Mouse (Mus musculus) MEL (cell line): Measurements from ENCODE around the gene Pdcd11. TPM values are rescaled to one million over a fixed set of nuclear protein-coding genes. Genes with fewer than 3 reads are reported as not detected.

Experiments
- DNase-seq: peaks from one replicate; pipeline ENCODE4 v3.0.0; 2011; ENCODE audit warnings: low read depth, low spot score
- H3K27ac ChIP-seq: 2 replicates; pipeline ENCODE4 v1.5.1; 2012; ENCODE audit warnings: low read depth, mild to moderate bottlenecking, control low read depth, low read length, moderate library complexity; ENCODE audit not compliant: control insufficient read depth
- H3K27me3 ChIP-seq, 2 experiments: fragments of 150-350 bp in 1 of 2; sonication (generic) in 1 of 2; 2 replicates each; pipeline ENCODE4 v1.6.1; 2012; ENCODE audit warnings: low read length in 2 of 2, mild to moderate bottlenecking in 2 of 2, improper control_type of control experiment in 1 of 2, moderate library complexity in 1 of 2; ENCODE audit not compliant: insufficient read depth in 2 of 2, control insufficient read depth in 1 of 2
- H3K36me3 ChIP-seq, 2 experiments: 2 replicates each; pipeline ENCODE4 v1.6.1; 2012 to 2014; ENCODE audit warnings: low read length in 2 of 2, improper control_type of control experiment in 1 of 2, inconsistent platforms in 1 of 2, mild to moderate bottlenecking in 1 of 2; ENCODE audit not compliant: insufficient read depth in 2 of 2, control insufficient read depth in 1 of 2
- H3K4me1 ChIP-seq, 2 experiments: fragments of 150-350 bp in 1 of 2; sonication (generic) in 1 of 2; 2 replicates each; pipeline ENCODE4 v1.6.1; 2012; ENCODE audit warnings: low read length in 2 of 2, improper control_type of control experiment in 1 of 2, mild to moderate bottlenecking in 1 of 2; ENCODE audit not compliant: insufficient read depth in 2 of 2, control insufficient read depth in 1 of 2
- H3K4me3 ChIP-seq, 2 experiments: fragments of 150-350 bp in 1 of 2; sonication (generic) in 1 of 2; 2 replicates each; pipeline ENCODE4 v1.5.1; 2012; ENCODE audit warnings: low read depth in 2 of 2, low read length in 2 of 2, mild to moderate bottlenecking in 2 of 2, moderate library complexity in 2 of 2, control low read depth in 1 of 2, improper control_type of control experiment in 1 of 2; ENCODE audit not compliant: control insufficient read depth in 1 of 2, insufficient read depth in 1 of 2
- H3K79me2 ChIP-seq: 2 replicates; pipeline ENCODE4 v1.6.1; 2012; ENCODE audit warnings: mild to moderate bottlenecking, low read length, moderate library complexity; ENCODE audit not compliant: control insufficient read depth, poor library complexity, insufficient read depth
- H3K9ac ChIP-seq: 2 replicates; pipeline ENCODE4 v1.6.1; 2012; ENCODE audit warnings: low read depth, mild to moderate bottlenecking, control low read depth, low read length, moderate library complexity; ENCODE audit not compliant: control insufficient read depth, poor library complexity, severe bottlenecking
- H3K9me3 ChIP-seq: fragments of 150-350 bp; sonication (generic); replicated peaks from 2 replicates; pipeline ENCODE4 v1.6.1; 2012; ENCODE audit warnings: mild to moderate bottlenecking, low read length, improper control_type of control experiment, moderate library complexity; ENCODE audit not compliant: insufficient read depth
- CHD2 ChIP-seq: IDR thresholded peaks from 2 replicates; pipeline ENCODE4 v1.6.1; 2011; ENCODE audit warnings: low read length, improper control_type of control experiment
- CTCF ChIP-seq, 3 experiments: IDR thresholded peaks in 2 of 3; conservative IDR thresholded peaks in 1 of 3; 2 replicates each; pipeline ENCODE4 v1.5.1; 2011 to 2012; ENCODE audit warnings: low read length in 3 of 3, low read depth in 2 of 3, mild to moderate bottlenecking in 2 of 3, improper control_type of control experiment in 1 of 3, inconsistent platforms in 1 of 3, mixed read lengths in 1 of 3, moderate library complexity in 1 of 3; ENCODE audit not compliant: control insufficient read depth in 1 of 3, insufficient read depth in 1 of 3, poor library complexity in 1 of 3, severe bottlenecking in 1 of 3
- ETS1 ChIP-seq: IDR thresholded peaks from 2 replicates; pipeline ENCODE4 v1.6.1; 2012; ENCODE audit warnings: low read depth, mild to moderate bottlenecking, inconsistent platforms, low read length, improper control_type of control experiment, moderate library complexity
- GATA1 ChIP-seq: IDR thresholded peaks from 2 replicates; pipeline ENCODE4 v1.6.1; 2011; ENCODE audit warnings: low read depth, low read length, improper control_type of control experiment
- HCFC1 ChIP-seq: IDR thresholded peaks from 2 replicates; pipeline ENCODE4 v1.6.1; 2012; ENCODE audit warnings: low read depth, mild to moderate bottlenecking, inconsistent platforms, low read length, improper control_type of control experiment, moderate library complexity
- JUND ChIP-seq: IDR thresholded peaks from 2 replicates; pipeline ENCODE4 v1.6.1; 2011; ENCODE audit warnings: low read depth, mild to moderate bottlenecking, improper control_type of control experiment, low read length
- KAT2A ChIP-seq: conservative IDR thresholded peaks from 2 replicates; pipeline ENCODE4 v1.6.1; 2012; ENCODE audit warnings: low read depth, low read length, improper control_type of control experiment, inconsistent platforms
- MAZ ChIP-seq: IDR thresholded peaks from 2 replicates; pipeline ENCODE4 v1.6.1; 2012; ENCODE audit warnings: low read depth, mild to moderate bottlenecking, inconsistent platforms, low read length, improper control_type of control experiment
- MXI1 ChIP-seq: IDR thresholded peaks from 2 replicates; pipeline ENCODE4 v1.6.1; 2011; ENCODE audit warnings: mild to moderate bottlenecking, low read depth, low read length, improper control_type of control experiment
- MYB ChIP-seq: IDR thresholded peaks from 2 replicates; pipeline ENCODE4 v1.6.1; 2011; ENCODE audit warnings: mild to moderate bottlenecking, low read depth, low read length, improper control_type of control experiment
- MYC ChIP-seq: IDR thresholded peaks from 2 replicates; pipeline ENCODE4 v1.6.1; 2011; ENCODE audit warnings: low read depth, mild to moderate bottlenecking, low read length, improper control_type of control experiment, moderate library complexity
- NRF1 ChIP-seq: IDR thresholded peaks from 2 replicates; pipeline ENCODE4 v1.6.1; 2014; ENCODE audit warnings: low read depth, mild to moderate bottlenecking, inconsistent platforms, low read length, improper control_type of control experiment, moderate library complexity; ENCODE audit not compliant: poor library complexity, insufficient read depth, severe bottlenecking
- POLR2AphosphoS5 ChIP-seq: IDR thresholded peaks from 2 replicates; pipeline ENCODE4 v1.6.1; 2012; ENCODE audit warnings: low read depth, borderline replicate concordance, mild to moderate bottlenecking, inconsistent platforms, low read length, moderate library complexity, mixed read lengths
- SMC3 ChIP-seq: IDR thresholded peaks from 2 replicates; pipeline ENCODE4 v1.6.1; 2011; ENCODE audit warnings: low read depth, low read length, improper control_type of control experiment
- TCF12 ChIP-seq: IDR thresholded peaks from 2 replicates; pipeline ENCODE4 v1.6.1; 2014; ENCODE audit warnings: low read depth, mild to moderate bottlenecking, inconsistent platforms, low read length, improper control_type of control experiment, moderate library complexity
- UBTF ChIP-seq: IDR thresholded peaks from 2 replicates; pipeline ENCODE4 v1.6.1; 2012; ENCODE audit warnings: low read depth, mild to moderate bottlenecking, inconsistent platforms, low read length, improper control_type of control experiment, moderate library complexity, borderline replicate concordance; ENCODE audit not compliant: insufficient read depth
- USF1 ChIP-seq: IDR thresholded peaks from 2 replicates; pipeline ENCODE4 v1.6.1; 2014; ENCODE audit warnings: low read depth, mild to moderate bottlenecking, inconsistent platforms, low read length, improper control_type of control experiment, moderate library complexity
- ZC3H11A ChIP-seq: IDR thresholded peaks from 2 replicates; pipeline ENCODE4 v1.6.1; 2012; ENCODE audit warnings: low read depth, mild to moderate bottlenecking, inconsistent platforms, low read length, improper control_type of control experiment
- polyA plus RNA-seq, 2 experiments: library from polyadenylated mRNA; stranded (reverse) in 1 of 2; unstranded in 1 of 2; fragments of >175 nt in 1 of 2; fragments of >200 nt in 1 of 2; gene quantifications; 2 replicates each; pipeline versions ENCODE4 v1.2.1 to v1.2.4; 2012; ENCODE audit warnings: low replicate concordance in 2 of 2, low read depth in 1 of 2; ENCODE audit not compliant: insufficient read length in 2 of 2, insufficient read depth in 1 of 2, missing spikeins in 1 of 2
- total RNA-seq: library from RNA; depleted of rRNA; stranded (reverse); fragments of 300-350 nt; gene quantifications from 2 replicates; pipeline ENCODE4 v1.2.3, GENCODE M21; 2012

The Pdcd11 gene
- total and polyA plus RNA-seq, 3 experiments: 79.6 to 107 (median 81.8) TPM

DNA sequence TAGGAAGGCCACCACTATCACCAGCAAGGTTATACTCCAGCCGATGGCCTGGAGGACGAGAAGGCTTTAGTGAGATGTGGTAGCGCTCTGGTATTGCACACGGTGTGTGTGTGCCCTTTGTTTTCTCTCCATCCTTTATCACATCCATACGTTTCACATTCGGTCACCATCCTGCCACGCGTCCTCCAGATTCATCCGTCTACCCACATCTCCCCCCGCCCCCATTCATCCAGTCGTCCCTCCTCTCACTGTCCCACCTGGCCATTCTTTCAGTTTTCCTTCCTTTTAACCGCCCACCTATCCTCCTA is 61.4 kb downstream of the Pdcd11 start:
- DNase-seq: no peak
- no peak overlapping the region for H3K4me3 ChIP-seq
- no peak overlapping the region for H3K9ac ChIP-seq
- TF ChIP-seq POLR2AphosphoS5 (no peak), NRF1 (no peak), MYC (no peak), USF1 (no peak), KAT2A (no peak), TCF12 (no peak), MAZ (no peak), JUND (no peak), UBTF (no peak), ETS1 (no peak), CHD2 (no peak), SMC3 (no peak), CTCF (IDR thresholded peaks at IDR 0.05 in 2 of 3, conservative IDR thresholded peaks at IDR 0.05 in 1 of 3; ENCODE audit: control insufficient read depth in 1 of 3, insufficient read depth in 1 of 3, low read depth in 2 of 3, low read length in 3 of 3, poor library complexity in 1 of 3, severe bottlenecking in 1 of 3) (no peak), MXI1 (no peak), ZC3H11A (no peak)
- no peak overlapping the region for H3K27ac ChIP-seq
- peaks cover 20% of the 10 kb centered on the region in 2 experiments for H3K27me3 ChIP-seq
- no peaks in the 10 kb centered on the region for H3K4me1 ChIP-seq
- no peaks in the 10 kb centered on the region for H3K79me2 ChIP-seq
- no peaks in the 10 kb centered on the region for H3K36me3 ChIP-seq
- H3K9me3 ChIP-seq: no peaks in the 10 kb centered on the region

DNA sequence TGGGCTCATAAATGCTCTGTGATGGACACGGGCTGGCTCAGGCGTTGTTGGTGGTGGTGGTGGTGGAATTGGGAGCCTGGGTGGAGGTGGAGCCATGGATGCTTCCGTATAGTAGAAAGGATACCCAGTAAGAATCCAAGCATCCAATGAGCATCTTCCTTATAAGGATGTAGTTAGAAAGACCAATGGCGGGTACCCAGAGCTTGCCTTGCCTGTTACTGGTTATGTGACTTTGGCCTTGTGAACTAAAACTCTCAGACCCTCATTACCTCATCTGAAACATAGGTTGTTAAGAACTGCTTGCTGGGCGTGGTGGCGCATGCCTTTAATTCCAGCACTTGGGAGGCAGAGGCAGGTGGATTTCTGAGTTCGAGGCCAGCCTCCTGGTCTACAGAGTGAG is 63.2 kb downstream of the Pdcd11 start:
- Histone ChIP-seq H3K9me3 (no peaks in the 10 kb centered on the region), H3K4me1 (no peaks in the 10 kb centered on the region), H3K27me3 (peaks cover 12 to 15% of the 10 kb centered on the region in 2 experiments), H3K9ac (no peak overlapping the region)
- TF ChIP-seq GATA1 (no peak), ETS1 (no peak), HCFC1 (no peak), MAZ (no peak), ZC3H11A (no peak), MYB (no peak), MYC (no peak), TCF12 (no peak)
- TF ChIP-seq, all 39 proteins: peak for 0
- Histone ChIP-seq H3K79me2 (no peaks in the 10 kb centered on the region), H3K36me3 (no peaks in the 10 kb centered on the region), H3K27ac (no peak overlapping the region), H3K4me3 (no peak overlapping the region)
- DNase-seq: no peak
